Mouse (Mus musculus): ENCODE data around the gene Ephb4.

Ephb4 gene

DNA sequence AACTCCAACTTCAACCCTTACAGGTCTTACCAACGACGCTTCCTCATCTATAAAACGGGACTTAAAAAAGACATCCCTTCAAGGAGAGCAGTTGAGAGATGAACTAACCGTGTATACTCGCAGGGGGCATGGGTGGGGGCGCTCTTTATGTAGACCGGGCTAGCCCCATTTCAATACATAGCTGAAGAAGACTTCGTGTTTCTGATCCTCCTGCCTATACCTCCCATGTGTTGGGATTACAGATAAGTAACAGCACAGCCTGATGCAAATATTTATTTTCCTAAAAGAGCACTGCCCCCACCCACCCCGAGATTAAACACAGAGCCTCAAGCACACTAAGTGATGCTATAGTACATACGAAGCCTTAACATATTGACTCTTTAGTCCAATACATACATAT is 15.6 kb upstream of the Ephb4 start:
- DNase-seq (ENCODE audit: low spot score in 2 of 2): no peak

DNA sequence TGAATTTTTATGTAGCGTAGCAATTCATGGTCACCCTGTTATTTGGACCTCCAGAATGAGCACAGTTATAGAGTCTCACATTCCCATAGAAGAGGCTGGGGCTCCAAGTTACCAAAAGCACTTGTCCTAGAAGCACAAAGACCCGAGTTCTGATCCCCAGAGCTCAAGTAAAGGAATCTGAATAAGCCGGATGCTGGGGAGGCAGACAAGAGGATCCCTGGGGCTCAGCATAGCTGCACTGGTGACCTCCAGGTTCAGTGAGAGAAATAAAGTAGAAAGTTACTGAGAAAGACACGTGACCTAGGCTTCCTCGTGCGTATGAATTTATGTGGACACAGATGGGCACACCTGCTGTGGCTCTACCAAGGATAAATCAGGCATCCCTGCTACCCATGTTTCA is 14.8 kb upstream of the Ephb4 start:
- DNase-seq (ENCODE audit: low spot score in 2 of 2): no peak

DNA sequence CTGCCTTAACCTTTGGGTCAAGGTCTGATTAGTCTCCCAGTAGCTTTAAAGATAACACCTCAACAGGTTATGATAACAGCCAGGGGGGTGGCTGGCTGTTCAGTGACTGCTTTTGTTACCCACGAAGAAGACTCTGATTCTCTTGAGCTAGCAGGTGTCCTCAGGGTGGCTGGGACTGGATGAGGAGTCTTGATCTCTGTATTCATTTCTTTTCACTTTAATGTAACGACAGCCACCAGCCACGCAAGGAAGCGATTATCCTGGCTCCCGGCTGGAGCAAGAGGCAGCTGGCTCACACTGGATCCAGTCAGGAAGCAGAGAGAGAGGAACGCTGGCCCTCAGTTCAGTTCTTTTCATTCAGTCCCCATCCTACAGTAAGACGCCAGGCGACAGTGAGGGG is 12.7 kb upstream of the Ephb4 start:
- no peak for DNase-seq (ENCODE audit: low spot score in 2 of 2)

DNA sequence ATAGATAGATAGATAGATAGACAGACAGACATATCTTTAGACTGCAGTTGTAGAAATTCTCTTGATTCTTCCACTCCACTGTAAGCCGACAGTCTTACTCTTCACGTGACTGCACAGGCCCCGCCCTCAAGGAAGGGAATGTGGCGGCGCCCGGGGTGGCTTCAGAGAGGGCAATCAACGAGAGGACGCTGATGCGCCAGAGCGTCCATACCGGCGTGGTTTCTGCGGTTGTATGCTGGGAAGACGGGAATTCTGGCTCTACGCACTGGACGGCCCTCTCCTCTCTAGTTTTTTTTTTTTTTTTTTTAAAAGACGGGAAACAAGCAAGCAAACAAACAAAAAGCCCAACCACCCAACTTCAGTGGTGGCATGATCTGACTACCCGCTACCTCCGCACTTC is 11.7 kb upstream of the Ephb4 start:
- DNase-seq (ENCODE audit: low spot score in 2 of 2): peak; percentile 96

DNA sequence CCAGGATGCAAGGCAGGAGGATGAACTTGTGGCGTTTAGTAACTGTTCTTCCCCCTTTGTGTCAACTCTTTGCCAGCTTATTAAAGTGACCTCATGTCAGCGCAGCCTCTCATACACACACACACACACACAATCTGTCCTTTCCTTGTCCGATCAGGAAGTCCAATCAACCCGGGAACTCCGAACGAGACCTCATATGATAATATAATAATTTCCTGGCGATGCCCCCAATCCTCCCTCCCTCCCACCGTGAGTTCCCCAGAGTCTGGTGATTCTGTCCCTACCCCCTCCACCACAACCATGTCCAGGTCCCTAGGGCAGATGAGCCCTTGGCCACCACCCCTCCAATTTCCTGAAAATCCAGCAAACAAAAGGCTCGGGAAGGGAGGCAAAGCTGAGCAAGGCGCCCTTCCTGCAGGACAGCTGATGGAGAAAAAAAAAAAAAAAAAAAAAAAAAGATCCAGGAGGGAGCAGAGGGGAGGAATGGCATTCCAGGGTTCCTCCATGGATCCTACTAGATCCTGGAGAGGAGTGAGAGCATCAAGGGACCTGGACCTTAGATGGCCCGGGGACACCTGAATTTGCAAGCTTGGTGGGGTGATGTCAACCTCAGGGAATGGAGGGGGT is 11.1 kb upstream of the Ephb4 start:
- no peak for DNase-seq (ENCODE audit: low spot score in 2 of 2)

DNA sequence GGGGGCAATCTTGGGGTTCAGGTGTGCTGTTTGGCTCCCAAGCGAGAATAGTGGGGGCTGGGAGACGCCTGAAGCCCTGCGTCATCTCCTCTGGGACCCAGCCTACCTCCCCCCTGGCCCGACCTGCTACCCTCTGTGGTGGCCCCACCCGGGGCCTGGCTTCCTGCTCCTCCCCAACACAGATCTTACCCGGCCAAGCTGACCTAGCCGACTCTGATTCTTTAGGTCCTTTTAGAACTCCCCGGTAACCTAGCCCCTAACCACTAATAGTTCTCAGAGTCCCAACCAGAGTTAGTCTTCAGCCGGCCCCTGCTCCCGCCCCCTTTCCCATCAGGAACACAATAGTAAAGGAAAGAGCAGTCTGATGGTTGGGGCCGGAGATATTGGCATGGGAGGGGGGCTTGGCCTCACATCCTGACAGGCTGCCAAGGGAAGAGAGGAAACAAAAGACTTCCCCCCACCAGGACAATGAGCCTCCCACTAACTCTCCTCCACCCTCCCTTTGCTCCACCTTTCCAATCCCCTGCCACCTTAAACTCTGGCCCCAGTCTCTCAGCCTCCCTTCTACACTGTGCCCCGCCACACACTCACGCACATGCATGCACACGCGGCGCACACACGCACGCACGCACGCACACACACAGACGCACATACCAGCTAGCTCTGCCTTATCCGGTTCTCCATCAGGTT is 10.5 kb upstream of the Ephb4 start:
- peak in 1 of 2 experiments; percentile 61 for DNase-seq (ENCODE audit: low spot score in 2 of 2)

DNA sequence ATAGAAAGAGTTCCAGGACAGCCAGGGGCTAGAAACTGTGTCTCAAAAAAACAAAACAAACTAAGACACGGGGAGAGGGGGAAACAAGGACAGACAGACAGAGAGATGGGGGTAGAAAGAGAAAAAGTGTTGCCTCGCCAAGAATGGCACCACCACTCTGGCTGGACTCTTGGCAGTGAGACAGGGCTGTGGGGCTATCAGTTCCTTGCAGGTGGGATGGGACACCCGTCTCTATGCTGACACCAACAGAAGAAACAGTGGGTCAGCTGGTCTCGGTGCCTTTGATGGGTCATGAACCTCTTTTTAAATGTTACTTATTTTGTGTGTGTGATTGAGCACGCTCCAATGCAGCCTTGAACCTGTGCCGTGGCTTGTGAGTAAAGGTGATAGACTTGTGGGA is 9.7 kb upstream of the Ephb4 start:
- no peak for DNase-seq (ENCODE audit: low spot score in 2 of 2)

DNA sequence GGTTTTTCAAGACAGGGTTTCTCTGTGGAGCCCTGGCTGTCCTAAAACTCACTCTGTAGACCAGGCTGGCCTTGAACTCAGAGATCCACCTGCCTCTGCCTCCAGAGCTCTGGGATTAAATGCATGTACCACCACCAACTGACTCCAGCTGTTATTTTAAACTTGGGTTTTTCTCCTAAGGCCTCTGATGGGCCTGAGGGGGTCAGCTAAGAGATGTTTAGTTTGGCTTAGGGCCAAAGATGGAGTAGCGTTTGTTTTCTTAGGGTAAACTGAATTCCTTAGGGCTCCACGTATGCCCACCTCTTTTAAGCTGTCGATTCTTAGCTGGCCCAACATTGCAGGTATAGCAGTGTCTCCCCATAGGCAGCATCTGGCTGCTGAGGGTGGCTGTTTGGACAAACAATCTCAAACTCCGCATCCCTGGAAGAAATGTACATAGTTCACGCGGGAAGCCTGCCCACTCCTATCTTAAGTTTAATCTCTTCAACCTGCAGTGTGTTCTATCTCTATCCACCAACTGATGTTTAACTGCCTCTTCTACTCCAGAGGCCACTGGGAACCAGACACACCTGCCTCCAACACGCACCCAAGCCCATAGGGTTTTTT is 7.4 kb upstream of the Ephb4 start:
- DNase-seq (ENCODE audit: low spot score in 2 of 2): no peak

DNA sequence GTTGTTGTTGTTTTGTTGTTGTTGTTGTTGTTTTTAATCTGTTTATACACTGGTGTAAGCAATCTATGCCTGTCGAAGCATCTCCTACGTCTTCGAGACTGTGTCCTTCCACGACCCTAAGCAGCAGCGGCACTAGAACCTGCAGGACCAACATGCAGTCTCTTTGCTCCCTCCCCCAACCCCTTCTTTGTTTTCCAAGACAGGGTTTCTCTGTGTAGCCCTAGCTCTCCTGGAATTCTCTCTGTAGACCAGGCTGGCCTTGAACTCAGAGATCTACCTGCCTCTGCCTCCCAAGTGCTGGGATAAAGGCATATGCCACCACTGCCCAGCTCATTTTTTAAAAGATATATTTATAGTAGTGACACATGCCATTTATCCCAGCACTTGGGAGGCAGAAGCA is 6.5 kb upstream of the Ephb4 start:
- no peak for DNase-seq (ENCODE audit: low spot score in 2 of 2)

DNA sequence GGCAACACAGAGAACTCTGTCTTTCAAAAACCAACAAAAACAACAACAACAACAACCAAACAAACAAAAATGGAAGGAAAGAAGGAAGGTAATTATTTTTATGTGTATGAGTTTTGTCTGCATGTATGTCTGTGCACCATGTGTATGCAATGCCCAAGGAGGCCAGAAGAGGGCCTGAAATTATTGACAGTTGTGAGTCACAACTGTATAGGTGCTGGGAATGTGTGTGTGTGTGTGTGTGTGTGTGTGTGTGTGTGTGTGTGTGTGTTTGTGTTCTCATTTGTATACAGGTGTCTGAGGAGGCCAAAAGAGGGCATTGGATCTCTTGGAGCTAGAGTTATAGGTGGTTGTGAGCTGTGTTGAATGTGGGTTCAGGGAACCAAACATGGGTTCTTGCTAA is 6.0 kb upstream of the Ephb4 start:
- DNase-seq (ENCODE audit: low spot score in 2 of 2): no peak

DNA sequence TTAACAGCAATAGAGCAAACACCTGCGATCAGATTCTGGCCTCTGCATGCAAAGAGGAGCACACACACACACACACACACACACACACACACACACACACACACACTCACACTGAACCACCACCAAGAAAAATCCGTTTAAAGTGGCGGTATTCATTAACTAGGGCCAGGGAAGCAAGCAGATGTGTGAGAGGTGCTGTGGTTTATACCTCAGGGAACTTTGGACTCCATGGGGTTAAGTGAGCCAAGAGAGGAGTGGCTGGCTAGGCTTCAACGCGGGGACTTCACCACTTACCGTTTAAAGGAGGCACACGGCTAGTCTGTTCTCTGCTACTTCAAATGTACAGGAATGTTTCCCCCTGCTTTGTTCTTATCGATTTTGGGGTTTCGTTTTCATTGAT is 4.1 kb upstream of the Ephb4 start:
- DNase-seq (ENCODE audit: low spot score in 2 of 2): no peak

DNA sequence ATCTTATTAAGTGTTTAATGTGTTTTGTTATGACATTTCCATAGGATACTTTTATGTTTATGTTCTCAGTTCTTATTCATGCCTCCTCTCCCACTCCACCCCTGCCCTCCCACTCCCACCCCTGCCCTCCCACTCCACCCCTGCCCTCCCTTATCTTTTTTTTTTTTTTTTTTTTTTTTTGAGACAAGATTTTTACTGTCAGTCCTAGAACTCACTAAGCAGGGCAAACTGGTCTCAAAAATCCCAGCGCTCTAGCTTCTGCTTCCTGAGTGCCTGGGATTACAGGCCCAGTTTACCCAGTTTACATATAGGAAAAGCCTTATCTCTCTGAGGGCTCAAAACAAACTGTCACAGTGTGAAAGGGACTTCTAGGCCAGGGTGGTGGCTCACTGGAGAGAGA is 3.5 kb upstream of the Ephb4 start:
- no peak for DNase-seq (ENCODE audit: low spot score in 2 of 2)

DNA sequence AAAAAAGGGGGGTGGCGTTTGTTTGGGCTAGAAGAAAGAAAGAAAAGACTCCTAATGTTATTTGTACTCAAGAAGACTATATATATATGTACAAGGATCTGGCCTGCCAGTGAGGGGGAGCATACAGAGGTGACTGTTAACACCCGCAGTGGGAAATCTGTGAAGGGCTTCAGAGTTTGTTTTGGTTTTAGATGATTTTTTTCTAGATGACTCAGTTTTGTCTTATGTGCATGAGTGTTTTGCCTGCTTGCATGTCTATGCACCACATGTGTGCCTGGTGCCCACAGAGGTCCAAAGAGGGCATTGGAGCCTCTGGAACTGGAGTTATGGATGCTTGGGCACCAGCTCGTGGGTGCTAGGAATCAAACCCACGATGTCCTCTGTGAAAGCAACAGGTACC is 2.9 kb upstream of the Ephb4 start:
- DNase-seq (ENCODE audit: low spot score in 2 of 2): no peak

DNA sequence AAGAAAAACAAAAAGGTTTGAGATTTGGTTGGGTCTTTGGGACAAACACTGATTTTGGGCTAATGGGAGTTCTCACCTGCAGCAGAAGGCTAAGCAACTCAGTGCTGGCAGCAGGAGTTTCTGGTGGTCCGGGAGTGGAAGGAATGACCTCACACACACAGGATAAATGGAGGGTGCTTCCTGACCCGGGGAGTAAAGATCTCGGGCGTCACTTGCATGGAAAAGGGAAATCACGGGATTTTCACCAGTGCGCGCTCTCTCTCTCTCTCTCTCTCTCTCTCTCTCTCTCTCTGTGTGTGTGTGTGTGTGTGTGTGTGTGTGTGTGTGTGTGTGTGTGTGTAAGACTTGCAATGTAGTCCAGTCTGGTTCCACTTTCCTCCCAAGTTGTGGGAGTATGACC is 2.1 kb upstream of the Ephb4 start:
- DNase-seq (ENCODE audit: low spot score in 2 of 2): no peak

DNA sequence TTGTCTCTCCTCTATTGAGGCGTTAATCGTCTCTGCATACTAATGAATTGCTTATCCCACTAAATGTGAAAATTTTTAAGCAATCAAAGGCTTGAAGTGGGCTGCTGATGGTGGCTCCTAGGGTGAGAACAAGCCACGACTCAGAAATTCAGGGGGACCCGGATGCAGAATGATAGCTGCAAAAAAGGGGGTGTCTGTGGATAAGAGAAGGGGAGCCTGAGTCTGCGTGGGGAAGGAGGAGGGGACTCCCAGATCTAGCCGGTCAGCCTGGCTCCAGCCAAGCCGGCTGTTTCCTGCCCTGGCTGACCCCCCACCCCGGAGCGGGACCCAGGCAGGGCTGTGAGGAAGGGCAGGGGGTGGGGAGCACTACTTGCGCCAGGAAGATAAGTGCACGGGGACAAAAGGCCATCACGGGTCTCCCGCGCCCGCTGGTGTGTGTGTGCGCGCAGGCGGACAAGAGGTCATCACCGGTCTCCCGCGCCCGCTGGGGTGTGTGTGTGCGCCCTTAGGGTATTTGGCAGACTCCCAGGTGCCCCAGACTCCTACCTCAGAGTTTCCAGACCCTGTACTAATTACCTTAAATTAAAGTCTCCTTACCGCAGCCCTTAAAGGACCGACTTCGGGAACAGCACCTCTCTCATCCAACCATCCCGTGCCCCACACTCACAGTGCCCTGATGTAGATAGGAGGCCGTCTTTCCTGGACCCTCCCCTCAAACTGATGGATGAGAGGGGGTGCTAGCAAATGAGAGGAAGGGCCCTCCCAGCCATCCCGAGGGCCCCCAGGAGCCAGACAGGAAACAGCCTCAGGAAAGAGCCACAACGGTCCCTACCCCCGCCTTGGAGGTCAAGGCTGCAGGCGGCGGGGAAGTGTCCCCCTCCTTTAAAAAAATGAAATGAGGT is 1.2 kb upstream of the Ephb4 start:
- DNase-seq (ENCODE audit: low spot score in 2 of 2): no peak

DNA sequence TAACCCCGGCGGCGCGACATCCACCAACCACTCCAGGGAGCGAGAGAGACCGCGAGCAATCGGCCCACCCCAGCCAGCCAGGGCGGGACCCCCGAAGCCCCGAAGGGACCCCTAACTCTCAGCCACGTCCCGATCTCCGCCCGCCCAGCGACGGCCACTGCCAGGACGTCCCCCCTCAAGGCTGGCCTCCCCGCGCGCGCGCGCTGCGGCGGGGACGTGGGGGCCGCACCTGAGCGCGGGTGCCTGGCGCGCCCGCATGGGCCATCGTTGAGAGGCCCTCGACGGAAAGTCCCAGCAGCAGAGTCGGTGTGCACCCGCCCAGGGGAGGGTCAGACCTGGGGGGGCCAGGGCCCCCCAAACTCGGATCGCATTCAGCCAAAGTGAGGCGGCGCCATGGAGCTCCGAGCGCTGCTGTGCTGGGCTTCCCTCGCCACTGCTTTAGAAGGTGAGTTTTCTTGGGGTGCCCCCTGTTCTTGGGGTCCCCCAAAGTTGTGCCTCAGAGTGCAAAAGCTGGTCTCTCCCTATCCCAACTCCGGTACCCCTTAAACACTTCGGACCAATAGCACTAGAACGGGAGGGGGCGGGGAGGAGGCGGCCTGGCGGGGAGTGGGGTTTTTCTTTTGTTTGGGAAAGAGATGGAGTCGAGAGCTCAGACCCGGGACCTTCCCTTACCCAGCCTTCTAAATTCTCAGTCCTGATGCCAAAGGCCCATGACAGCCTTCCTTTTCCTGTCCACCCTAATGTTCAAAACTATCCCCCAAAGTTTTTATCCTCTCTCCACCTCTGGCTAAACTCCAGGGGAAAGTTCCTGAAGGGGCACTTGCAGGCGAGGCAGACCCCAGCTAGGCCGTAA is 522 bp downstream of the Ephb4 start:
- DNase-seq (ENCODE audit: low spot score in 2 of 2): no peak

DNA sequence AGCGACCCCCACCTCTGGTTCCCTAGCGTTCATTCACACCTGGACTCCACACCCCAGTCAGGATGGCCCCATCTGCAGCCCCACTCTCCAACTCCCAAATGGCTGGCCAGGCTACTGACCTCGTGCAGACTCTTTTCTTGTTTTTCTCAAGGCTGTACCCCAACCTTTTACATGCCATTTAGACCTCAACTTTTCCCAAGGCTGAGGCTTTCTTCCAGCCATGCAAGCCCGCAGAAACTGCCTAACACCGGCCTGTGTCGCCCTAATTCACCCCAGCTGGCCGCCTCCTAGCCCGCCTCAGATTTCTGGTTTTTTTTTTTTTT is 1.1 kb downstream of the Ephb4 start:
- no peak for DNase-seq (ENCODE audit: low spot score in 2 of 2)

DNA sequence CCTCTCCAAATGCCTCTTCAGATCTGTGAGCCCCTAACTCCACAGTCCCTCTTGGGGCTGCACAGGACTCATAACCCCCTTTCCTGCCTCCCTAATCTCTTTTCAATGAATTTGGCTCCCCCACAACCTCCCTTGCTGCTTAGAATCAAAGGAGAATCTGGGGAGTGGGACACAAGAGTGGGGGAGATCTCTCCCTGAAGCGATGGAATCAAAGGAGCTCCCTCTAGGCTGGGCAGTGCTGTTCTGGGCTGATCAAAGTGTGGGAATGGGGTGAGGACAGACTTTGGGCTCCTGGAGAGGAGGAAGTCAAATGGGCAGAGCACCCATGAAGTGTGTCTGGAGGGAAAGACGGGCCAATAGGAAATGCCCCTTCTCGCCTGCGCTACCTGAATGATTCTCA is 1.5 kb downstream of the Ephb4 start:
- no peak for DNase-seq (ENCODE audit: low spot score in 2 of 2)

DNA sequence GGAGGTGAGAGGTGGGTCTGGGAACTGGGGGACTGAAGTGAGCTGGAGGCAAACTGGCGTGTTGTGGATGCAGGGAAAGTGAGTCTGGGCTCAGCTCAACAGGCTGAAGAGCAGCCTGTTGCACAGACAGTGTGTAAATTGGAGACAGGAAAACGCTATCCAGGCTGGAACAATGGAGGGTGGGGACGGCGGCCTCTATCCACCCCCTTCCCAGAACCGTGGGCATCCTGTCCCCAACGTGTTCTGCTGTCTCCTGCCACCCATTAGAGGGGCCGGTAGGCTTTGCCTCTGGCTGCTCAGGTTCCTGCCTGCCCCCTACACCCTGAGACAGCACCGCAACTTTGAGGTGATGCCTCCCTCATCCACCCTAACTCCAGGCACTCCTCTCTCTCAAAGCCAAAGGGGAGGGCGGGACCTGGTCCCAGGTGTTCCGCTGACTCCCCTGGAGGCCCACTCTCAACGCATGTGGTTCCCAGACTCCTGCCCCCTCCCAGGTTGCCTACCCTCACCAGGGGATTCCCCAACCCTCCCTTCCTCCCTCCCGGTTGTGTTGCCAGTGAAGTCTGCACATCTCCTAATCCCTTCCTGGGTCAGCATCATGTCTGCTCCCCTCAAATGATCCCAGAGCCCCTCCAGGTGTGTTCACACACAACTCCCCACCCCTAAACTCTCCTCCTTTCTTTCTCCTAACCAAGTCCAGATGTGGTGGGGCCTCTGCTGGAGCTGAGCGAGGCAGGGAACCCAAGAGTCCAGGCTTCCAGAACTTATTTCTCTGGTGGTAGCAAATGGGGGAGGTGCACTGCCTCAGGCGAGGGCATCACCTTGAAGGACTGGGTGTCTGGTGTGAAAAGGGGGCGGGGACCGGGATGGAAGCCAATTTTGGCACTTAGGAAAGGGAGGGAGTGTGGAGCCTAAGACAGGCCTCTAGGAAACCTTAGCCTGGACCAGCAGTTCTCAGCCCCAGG is 2.4 kb downstream of the Ephb4 start:
- DNase-seq (ENCODE audit: low spot score in 2 of 2): no peak

DNA sequence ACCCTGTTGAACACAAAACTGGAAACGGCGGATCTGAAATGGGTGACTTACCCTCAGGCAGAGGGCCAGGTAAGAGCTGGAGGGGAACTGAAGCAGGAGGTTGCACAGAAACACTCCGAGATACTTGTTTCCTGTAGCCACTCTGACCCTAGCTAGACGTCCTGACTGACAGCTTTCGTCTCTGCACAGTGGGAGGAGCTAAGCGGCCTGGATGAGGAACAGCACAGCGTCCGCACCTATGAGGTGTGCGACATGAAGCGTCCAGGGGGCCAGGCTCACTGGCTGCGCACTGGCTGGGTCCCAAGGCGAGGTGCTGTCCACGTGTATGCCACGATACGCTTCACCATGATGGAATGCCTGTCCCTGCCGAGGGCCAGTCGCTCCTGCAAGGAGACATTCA is 4.2 kb downstream of the Ephb4 start:
- DNase-seq (ENCODE audit: low spot score in 2 of 2): no peak

DNA sequence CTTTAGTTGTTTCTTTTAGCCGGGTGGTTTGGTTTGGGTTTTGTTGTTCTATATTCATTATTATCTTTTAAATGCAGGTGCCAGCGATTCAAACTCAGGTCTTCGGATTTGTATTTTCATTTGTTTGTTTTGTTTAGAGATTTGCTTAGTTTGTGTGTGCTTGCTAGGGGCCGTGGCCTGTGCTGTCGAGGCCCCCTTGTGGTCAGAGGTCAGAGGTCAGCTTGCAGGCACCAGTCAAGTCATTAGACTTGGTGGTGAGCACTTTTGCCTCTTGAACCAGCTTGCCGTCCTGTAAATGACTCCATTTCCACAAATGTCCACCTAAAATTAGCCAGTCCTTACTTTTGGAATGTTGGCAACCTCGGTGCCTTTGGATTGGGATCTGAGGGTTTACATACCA is 8.5 kb downstream of the Ephb4 start:
- no peak for DNase-seq (ENCODE audit: low spot score in 2 of 2)
